Mouse (Mus musculus): Measurements from ENCODE around the gene P2rx7.

Gene P2rx7

GRCm38 (mm10) chr5:122727096-122727495 lies 83.4 kb downstream of the P2rx7 start:
- peak; percentile 80 for DNase-seq (ENCODE audit: low read depth, low spot score)

- no peak for DNase-seq (ENCODE audit: low read depth, low spot score)
Observed at GRCm38 (mm10) chr5:122730776-122731175, 87.1 kb downstream of the P2rx7 start.

- DNase-seq (ENCODE audit: low read depth, low spot score) = peak; percentile 64
Observed at GRCm38 (mm10) chr5:122731321-122731720, 87.6 kb downstream of the P2rx7 start.

- DNase-seq (ENCODE audit: low read depth, low spot score) = peak; percentile 54
Observed at GRCm38 (mm10) chr5:122731991-122732673, 88.4 kb downstream of the P2rx7 start.

GRCm38 (mm10) chr5:122733881-122734280 lies 90.2 kb downstream of the P2rx7 start:
- no peak for DNase-seq (ENCODE audit: low read depth, low spot score)

- DNase-seq (ENCODE audit: low read depth, low spot score) = no peak
Observed at GRCm38 (mm10) chr5:122735853-122736252, 92.1 kb downstream of the P2rx7 start.

- no peak for DNase-seq (ENCODE audit: low read depth, low spot score)
Observed at GRCm38 (mm10) chr5:122736761-122737160, 93.0 kb downstream of the P2rx7 start.

All from brain, adult 2 months (tissue).